Mouse (Mus musculus): ENCODE data around the gene Tardbp. TPM values are rescaled to one million over a fixed set of nuclear protein-coding genes. Genes with fewer than 3 reads are reported as not detected.

The Tardbp gene
- polyA plus RNA-seq, 1 experiment from 2014 or later, result 183 TPM

GRCm38 (mm10) chr4:148563595-148563994 is 63.2 kb downstream of the Tardbp start:
- Histone ChIP-seq H3K4me3 (ENCODE audit: low read length) (no peak overlapping the region), H3K27ac (ENCODE audit: low read depth, low read length) (no peak overlapping the region), H3K4me1 (ENCODE audit: control insufficient read depth, insufficient read depth, low read length) (0 out of 2 replicates have a peak, but pooled peaks cover 3% of the 10 kb centered on the region), H3K4me2 (replicated peaks; ENCODE audit: low read depth, low read length) (no peak overlapping the region), H3K9me3 (ENCODE audit: control insufficient read depth, low read length) (no peaks in the 10 kb centered on the region), H3K9ac (ENCODE audit: low read depth, low read length) (no peak overlapping the region), H3K27me3 (ENCODE audit: control insufficient read depth, insufficient read depth, low read length) (no peaks in the 10 kb centered on the region), H3K36me3 (ENCODE audit: control insufficient read depth, insufficient read depth, low read length) (peaks cover 87% of the 10 kb centered on the region)
- ATAC-seq (ENCODE audit: low FRiP score, low TSS enrichment), result no peak
- 92% methylated on average over 12 of the region's 12 CpGs for WGBS

GRCm38 (mm10) chr4:148562676-148563075 is 64.1 kb downstream of the Tardbp start:
- Histone ChIP-seq H3K9me3 (ENCODE audit: control insufficient read depth, low read length) (no peaks in the 10 kb centered on the region), H3K4me3 (ENCODE audit: low read length) (no peak overlapping the region), H3K9ac (ENCODE audit: low read depth, low read length) (no peak overlapping the region), H3K4me1 (ENCODE audit: control insufficient read depth, insufficient read depth, low read length) (0 out of 2 replicates have a peak, but pooled peaks cover 3% of the 10 kb centered on the region), H3K36me3 (ENCODE audit: control insufficient read depth, insufficient read depth, low read length) (peaks cover 78% of the 10 kb centered on the region), H3K27ac (ENCODE audit: low read depth, low read length) (no peak overlapping the region), H3K27me3 (ENCODE audit: control insufficient read depth, insufficient read depth, low read length) (no peaks in the 10 kb centered on the region), H3K4me2 (replicated peaks; ENCODE audit: low read depth, low read length) (no peak overlapping the region)
- WGBS, result 97% methylated on average over 17 of the region's 17 CpGs
- ATAC-seq (ENCODE audit: low FRiP score, low TSS enrichment), result no peak

Other genes starting within 250 kb of the Tardbp start
- gene Ubiad1, start 182.2 kb downstream of the Tardbp start, polyA plus RNA-seq (2014; fragmentation: Nextera tagmentation; extraction: Ambion mirVana), result 13.4 and 18.6 TPM in 2 replicates
- 22.2 and 27.2 TPM in 2 replicates for gene Mtor, start 178.4 kb downstream of the Tardbp start, polyA plus RNA-seq (2014; fragmentation: Nextera tagmentation; extraction: Ambion mirVana)
- gene Angptl7, start 126.6 kb downstream of the Tardbp start, polyA plus RNA-seq (2014; fragmentation: Nextera tagmentation; extraction: Ambion mirVana), result 0.54 and 1.4 TPM in 2 replicates
- 65.7 and 101 TPM in 2 replicates for gene Exosc10, start 68.6 kb downstream of the Tardbp start, polyA plus RNA-seq (2014; fragmentation: Nextera tagmentation; extraction: Ambion mirVana)
- gene Srm, start 35.5 kb downstream of the Tardbp start, polyA plus RNA-seq (2014; fragmentation: Nextera tagmentation; extraction: Ambion mirVana), result 214 and 242 TPM in 2 replicates
- gene Masp2, start 24.5 kb downstream of the Tardbp start, polyA plus RNA-seq (2014; fragmentation: Nextera tagmentation; extraction: Ambion mirVana), result 0.37 TPM in 1 of 2 replicates, not detected in the other
- not detected in 2 replicates for gene Gm572, start 16.3 kb upstream of the Tardbp start, polyA plus RNA-seq (2014; fragmentation: Nextera tagmentation; extraction: Ambion mirVana)
- 3.9 and 7.6 TPM in 2 replicates for gene Casz1, start 177.4 kb upstream of the Tardbp start, polyA plus RNA-seq (2014; fragmentation: Nextera tagmentation; extraction: Ambion mirVana)